Mouse (Mus musculus) stomach, embryonic 14.5 days (tissue): ENCODE results near the gene Vti1a. TPM values are rescaled to one million over a fixed set of nuclear protein-coding genes. Genes with fewer than 3 reads are reported as not detected.

Experiments
- ATAC-seq: fragments of 200-750 bp; cut with Nextera tagmentation; 2 replicates; pipeline ENCODE4 v1.8.0; 2017; ENCODE audit warnings: low read depth, moderate TSS enrichment; ENCODE audit not compliant: insufficient number of reproducible peaks, insufficient read depth, low FRiP score
- H3K27ac ChIP-seq: fragments of 300-500 bp; sonication (generic); 2 replicates; pipeline ENCODE4 v1.5.1; 2014; ENCODE audit warnings: mild to moderate bottlenecking, low read length, moderate library complexity, mixed read lengths
- H3K27me3 ChIP-seq: fragments of 300-500 bp; sonication (generic); 2 replicates; pipeline ENCODE4 v1.6.1; 2014; ENCODE audit warnings: low read length, control low read depth, mixed read lengths; ENCODE audit not compliant: control insufficient read depth, insufficient read depth
- H3K36me3 ChIP-seq: fragments of 300-500 bp; sonication (generic); 2 replicates; pipeline ENCODE4 v1.6.1; 2014; ENCODE audit warnings: mild to moderate bottlenecking, control low read depth, low read length, moderate library complexity, mixed read lengths; ENCODE audit not compliant: control insufficient read depth, insufficient read depth
- H3K4me1 ChIP-seq: fragments of 300-500 bp; sonication (generic); 2 replicates; pipeline ENCODE4 v1.6.1; 2014; ENCODE audit warnings: low read length, control low read depth, mixed read lengths; ENCODE audit not compliant: control insufficient read depth, insufficient read depth
- H3K4me2 ChIP-seq: fragments of 300-500 bp; sonication (generic); replicated peaks from 2 replicates; pipeline ENCODE4 v1.6.1; 2014; ENCODE audit warnings: low read depth, low read length, control low read depth
- H3K4me3 ChIP-seq: fragments of 300-500 bp; sonication (generic); 2 replicates; pipeline ENCODE4 v1.5.1; 2014; ENCODE audit warnings: low read depth, low read length, control low read depth
- H3K9ac ChIP-seq: fragments of 300-500 bp; sonication (generic); replicated peaks from 2 replicates; pipeline ENCODE4 v1.6.1; 2014; ENCODE audit warnings: low read depth, mild to moderate bottlenecking, control low read depth, low read length, moderate library complexity, mixed read lengths
- H3K9me3 ChIP-seq: fragments of 300-500 bp; sonication (generic); 2 replicates; pipeline ENCODE4 v1.6.1; 2016; ENCODE audit warnings: low read depth, low read length, control low read depth; ENCODE audit not compliant: control insufficient read depth
- WGBS: fragments of 180-500 bp; shearing (Covaris S2); extraction: QIAGEN DNeasy Blood & Tissue Kit; methylation state at CpG from one replicate; pipeline ENCODE4 v1.1.7; 2014; 5-methylcytosine and 5-hydroxymethylcytosine counted together
- polyA plus RNA-seq: library from polyadenylated mRNA; unstranded; fragments of >200 nt; fragmentation: Nextera tagmentation; extraction: Ambion mirVana; gene quantifications from 2 replicates; pipeline ENCODE4 v1.2.1, GENCODE M21; 2014

The Vti1a gene
- polyA plus RNA-seq, 1 experiment from 2014 or later = 27.2 TPM

DNA sequence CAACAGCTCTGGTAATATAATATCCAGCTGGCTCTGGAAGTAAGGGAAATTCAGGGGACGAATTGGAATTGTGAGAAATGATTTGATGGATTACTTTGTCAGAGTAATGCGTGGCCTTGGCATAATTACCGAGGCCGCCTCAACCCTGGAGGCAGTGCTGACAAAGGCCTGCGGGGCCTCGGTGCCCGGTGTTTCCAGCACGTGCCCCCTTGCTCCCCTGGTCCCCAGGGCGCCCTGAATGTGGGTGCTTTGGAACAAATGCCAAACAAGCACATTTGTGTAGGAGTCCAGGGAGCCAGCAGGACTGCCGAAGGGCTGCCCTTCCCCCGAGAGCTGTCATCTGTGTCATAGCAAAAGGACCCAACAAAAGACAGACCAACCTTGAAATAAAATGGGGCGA is 281.9 kb downstream of the Vti1a start:
- no peak overlapping the region for H3K4me2 ChIP-seq
- no peak overlapping the region for H3K4me3 ChIP-seq
- peaks cover 25% of the 10 kb centered on the region for H3K4me1 ChIP-seq
- no peak overlapping the region for H3K9ac ChIP-seq
- no peaks in the 10 kb centered on the region for H3K27me3 ChIP-seq
- no peak overlapping the region for H3K27ac ChIP-seq
- no peaks in the 10 kb centered on the region for H3K36me3 ChIP-seq
- WGBS = 41% methylated on average over 12 of the region's 12 CpGs
- no peak for ATAC-seq
- H3K9me3 ChIP-seq = no peaks in the 10 kb centered on the region

DNA sequence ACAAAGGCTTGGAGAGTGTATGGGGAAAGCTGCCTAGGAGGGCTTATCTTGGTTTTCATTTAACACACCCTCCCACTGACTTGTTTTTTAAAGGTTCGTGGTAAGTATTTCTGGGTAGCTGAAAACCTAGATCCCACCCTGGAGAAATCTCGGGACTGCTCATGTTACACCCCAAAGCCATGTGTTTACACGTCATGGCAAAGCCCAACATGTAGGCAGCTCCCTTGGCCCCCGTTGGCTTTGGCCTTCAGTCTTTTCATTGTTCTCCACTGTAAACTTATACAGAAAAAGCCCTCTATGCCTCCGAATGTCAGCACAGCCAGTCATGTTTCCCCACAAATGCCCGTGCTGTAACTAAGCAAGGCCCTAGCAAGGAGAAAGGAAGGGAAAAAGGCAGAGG is 283.0 kb downstream of the Vti1a start:
- H3K27ac ChIP-seq = peak overlapping the region; percentile 41; the same call in 1 of the 2 replicates
- H3K4me3 ChIP-seq = no peak overlapping the region
- 35% methylated on average over 6 of the region's 6 CpGs for WGBS
- H3K4me2 ChIP-seq = no peak overlapping the region
- H3K9me3 ChIP-seq = no peaks in the 10 kb centered on the region
- no peaks in the 10 kb centered on the region for H3K27me3 ChIP-seq
- peaks cover 16% of the 10 kb centered on the region for H3K4me1 ChIP-seq
- no peak overlapping the region for H3K9ac ChIP-seq
- H3K36me3 ChIP-seq = no peaks in the 10 kb centered on the region
- no peak for ATAC-seq

DNA sequence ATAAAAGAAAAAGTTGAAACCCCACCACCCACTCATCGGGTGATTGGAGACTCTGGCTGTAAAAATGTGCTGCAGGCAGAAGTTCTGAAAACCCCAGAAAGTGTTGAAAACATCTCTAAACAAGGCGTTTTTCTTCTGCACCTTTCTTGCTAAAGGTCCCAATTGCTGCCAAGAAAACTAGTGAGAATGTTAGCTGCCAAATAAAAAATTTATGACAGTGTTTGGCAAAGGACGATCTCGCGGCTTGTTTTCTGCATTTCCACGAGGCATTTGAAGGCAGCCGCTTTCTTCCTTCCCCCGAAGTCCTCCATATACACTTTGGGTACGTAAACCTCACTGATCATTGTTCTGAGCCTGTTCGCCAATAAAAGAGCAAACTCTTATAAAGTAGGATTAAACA is 291.6 kb downstream of the Vti1a start:
- Histone ChIP-seq H3K9me3 (no peaks in the 10 kb centered on the region), H3K4me2 (no peak overlapping the region), H3K36me3 (no peaks in the 10 kb centered on the region), H3K9ac (no peak overlapping the region), H3K27ac (no peak overlapping the region), H3K4me3 (no peak overlapping the region), H3K27me3 (no peaks in the 10 kb centered on the region), H3K4me1 (peaks cover 7% of the 10 kb centered on the region)
- 63% methylated on average over 10 of the region's 10 CpGs for WGBS
- no peak for ATAC-seq

DNA sequence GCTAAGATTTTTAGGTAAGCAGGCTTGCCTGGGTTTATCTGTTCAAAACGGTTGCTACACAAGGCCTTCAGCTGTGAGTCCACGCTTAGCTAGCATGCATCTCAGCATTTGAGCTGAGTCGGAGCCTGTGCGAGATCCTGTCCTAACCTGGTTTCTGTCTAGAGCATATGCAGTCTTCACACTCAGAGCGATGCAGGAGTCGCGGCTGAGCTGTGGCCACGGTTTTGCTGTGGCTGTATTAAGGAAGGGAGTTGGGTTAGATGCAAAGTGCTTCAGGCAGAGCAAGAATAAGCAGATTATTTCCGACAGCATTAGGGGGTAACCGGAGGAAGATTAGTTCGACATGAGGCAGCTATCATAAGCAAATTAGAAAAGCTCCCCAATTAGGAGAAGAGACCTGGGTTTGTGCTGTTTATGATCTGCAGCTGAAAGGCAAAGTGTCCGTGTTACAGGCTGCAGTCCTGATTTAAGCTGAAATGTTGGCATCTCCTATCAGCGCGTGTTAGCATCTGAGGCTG is 292.8 kb downstream of the Vti1a start:
- WGBS = 79% methylated on average over 14 of the region's 14 CpGs
- no peak overlapping the region for H3K27ac ChIP-seq
- H3K27me3 ChIP-seq = no peaks in the 10 kb centered on the region
- H3K4me2 ChIP-seq = no peak overlapping the region
- ATAC-seq = no peak
- no peaks in the 10 kb centered on the region for H3K9me3 ChIP-seq
- no peaks in the 10 kb centered on the region for H3K36me3 ChIP-seq
- H3K9ac ChIP-seq = no peak overlapping the region
- no peak overlapping the region for H3K4me3 ChIP-seq
- peaks cover 7% of the 10 kb centered on the region for H3K4me1 ChIP-seq

DNA sequence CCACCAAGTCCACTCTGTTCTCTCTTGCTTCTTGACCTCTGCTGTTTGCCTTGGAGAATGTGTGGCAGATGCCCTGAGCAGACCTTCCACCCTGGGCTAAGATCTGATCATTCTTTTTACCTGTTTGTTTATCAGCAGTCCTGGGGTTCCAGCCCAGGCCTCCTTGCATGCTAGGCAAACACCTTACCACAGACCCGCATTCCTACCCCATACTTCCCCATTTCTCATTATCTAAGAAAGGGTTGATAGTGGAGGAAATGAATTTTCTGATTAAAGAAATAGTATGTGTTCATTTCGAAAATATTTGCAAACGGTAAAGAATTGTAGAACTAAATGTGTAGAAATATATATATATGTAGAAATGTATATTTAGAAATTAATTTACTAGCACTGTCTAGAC is 293.7 kb downstream of the Vti1a start:
- Histone ChIP-seq H3K9ac (no peak overlapping the region), H3K9me3 (no peaks in the 10 kb centered on the region), H3K4me2 (no peak overlapping the region), H3K36me3 (no peaks in the 10 kb centered on the region), H3K27ac (no peak overlapping the region), H3K27me3 (no peaks in the 10 kb centered on the region), H3K4me1 (peaks cover 7% of the 10 kb centered on the region), H3K4me3 (no peak overlapping the region)
- 68% methylated on average over 3 of the region's 3 CpGs for WGBS
- ATAC-seq = no peak

DNA sequence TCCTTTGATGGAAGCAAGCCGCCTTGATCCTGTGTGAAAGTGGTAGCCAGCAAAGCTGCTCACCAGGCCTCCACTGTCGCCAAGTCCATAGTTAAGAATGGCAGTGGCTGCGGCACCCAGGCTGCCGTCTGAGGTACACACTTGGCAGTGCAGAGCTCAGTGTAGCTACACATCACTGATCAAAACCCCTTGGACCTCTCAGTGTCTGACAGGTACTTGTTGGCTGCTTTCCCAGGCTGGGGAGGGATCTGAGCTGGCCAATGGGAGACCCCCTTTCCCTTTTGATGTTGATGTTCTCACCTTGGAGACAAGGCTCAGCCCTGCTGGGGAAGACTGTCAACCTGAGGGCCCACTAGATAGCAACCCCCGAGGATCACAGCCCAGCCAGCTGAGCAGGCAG is 299.6 kb downstream of the Vti1a start:
- ATAC-seq = peak; percentile 30; the same call in 1 of the 2 replicates
- Histone ChIP-seq H3K4me3 (no peak overlapping the region), H3K4me1 (peaks cover 8% of the 10 kb centered on the region; the same call in 1 of the 2 replicates), H3K36me3 (no peaks in the 10 kb centered on the region), H3K27me3 (no peaks in the 10 kb centered on the region), H3K9me3 (no peaks in the 10 kb centered on the region), H3K9ac (no peak overlapping the region), H3K27ac (no peak overlapping the region), H3K4me2 (no peak overlapping the region)
- WGBS = 64% methylated on average over 5 of the region's 5 CpGs

DNA sequence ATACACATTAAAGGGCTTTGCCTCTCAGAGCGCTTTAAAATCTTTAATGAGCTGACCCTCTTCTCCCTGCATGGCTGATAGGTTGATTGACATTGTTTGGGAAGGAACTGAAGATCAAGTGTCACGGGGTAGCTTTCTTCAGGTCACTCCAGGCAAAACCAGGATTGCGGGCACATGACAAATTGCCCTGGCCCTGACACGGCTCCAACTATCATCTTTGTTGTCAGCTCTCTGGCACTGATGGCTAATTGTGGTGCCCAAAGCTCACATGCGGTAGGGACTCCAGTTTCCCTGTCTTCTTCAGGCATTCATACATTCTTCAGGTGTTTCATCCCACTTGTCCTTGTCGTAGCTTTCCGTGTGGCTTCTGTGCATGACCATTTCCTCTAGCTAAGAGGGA is 300.2 kb downstream of the Vti1a start:
- Histone ChIP-seq H3K4me3 (no peak overlapping the region), H3K9ac (no peak overlapping the region), H3K9me3 (no peaks in the 10 kb centered on the region), H3K4me2 (no peak overlapping the region), H3K36me3 (no peaks in the 10 kb centered on the region), H3K4me1 (peaks cover 12% of the 10 kb centered on the region; the same call in 1 of the 2 replicates), H3K27me3 (no peaks in the 10 kb centered on the region), H3K27ac (no peak overlapping the region)
- ATAC-seq = no peak
- WGBS = 66% methylated on average over 7 of the region's 7 CpGs

DNA sequence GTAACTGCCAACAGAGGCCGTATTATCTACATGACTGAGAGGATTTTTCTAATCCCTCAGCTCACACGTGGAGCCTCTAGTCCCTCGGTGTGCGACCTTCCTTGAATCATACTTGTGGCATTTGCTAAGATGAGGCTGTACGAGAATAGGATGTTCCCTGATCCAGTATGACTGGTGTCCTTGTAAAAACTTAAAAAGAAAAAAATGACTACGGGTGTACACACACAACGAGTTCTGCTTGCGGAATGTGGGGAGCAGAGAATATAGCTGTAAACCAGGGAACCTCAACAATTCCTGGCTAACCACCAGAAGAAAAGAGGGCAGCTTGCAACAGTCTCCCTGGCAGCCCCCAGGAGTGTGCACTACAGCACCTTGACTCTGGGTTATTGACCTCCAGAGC is 300.8 kb downstream of the Vti1a start:
- Histone ChIP-seq H3K36me3 (no peaks in the 10 kb centered on the region), H3K9ac (no peak overlapping the region), H3K9me3 (no peaks in the 10 kb centered on the region), H3K4me3 (no peak overlapping the region), H3K4me1 (peaks cover 15% of the 10 kb centered on the region; the same call in 1 of the 2 replicates), H3K27ac (no peak overlapping the region), H3K4me2 (no peak overlapping the region), H3K27me3 (no peaks in the 10 kb centered on the region)
- ATAC-seq = no peak
- WGBS = 65% methylated on average over 8 of the region's 8 CpGs

DNA sequence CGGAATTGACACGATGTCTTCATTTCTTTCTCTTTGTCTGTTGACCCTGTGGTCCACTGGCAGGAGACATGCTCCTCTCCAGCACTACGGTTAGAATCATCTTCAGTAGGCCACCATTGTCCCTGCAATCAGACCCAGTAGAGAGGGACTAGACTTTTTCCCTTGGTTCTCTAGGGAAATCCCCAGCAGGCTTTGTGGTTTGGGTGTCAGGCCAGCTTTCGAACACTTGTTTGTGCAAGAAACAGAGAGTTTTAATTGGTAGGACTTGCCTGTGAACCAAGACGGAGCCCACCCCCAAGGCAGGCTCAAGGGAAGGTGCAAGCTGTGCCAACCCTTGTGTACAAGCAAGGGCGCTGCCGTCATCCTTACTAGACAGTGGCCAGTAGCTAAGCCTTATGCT is 302.5 kb downstream of the Vti1a start:
- Histone ChIP-seq H3K27me3 (no peaks in the 10 kb centered on the region), H3K4me3 (no peak overlapping the region), H3K4me1 (peaks cover 20% of the 10 kb centered on the region; the same call in 1 of the 2 replicates), H3K36me3 (no peaks in the 10 kb centered on the region), H3K4me2 (no peak overlapping the region), H3K9me3 (no peaks in the 10 kb centered on the region), H3K27ac (no peak overlapping the region), H3K9ac (no peak overlapping the region)
- 90% methylated on average over 7 of the region's 7 CpGs for WGBS
- no peak for ATAC-seq
